Mouse (Mus musculus): ENCODE measurements around the gene Bcor. TPM values are rescaled to one million over a fixed set of nuclear protein-coding genes. Genes with fewer than 3 reads are reported as not detected.

The Bcor gene
- total RNA-seq, 2 experiments from 2014 or later, result 30.6 to 36.0 TPM

- no peak for ATAC-seq (replicated peaks; ENCODE audit: poor library complexity, severe bottlenecking)
These were observed 71.2 kb downstream of the Bcor start for GRCm38 (mm10) chrX:12089027-12089340.

- no peak for ATAC-seq (replicated peaks; ENCODE audit: poor library complexity, severe bottlenecking)
These were observed 71.7 kb downstream of the Bcor start for GRCm38 (mm10) chrX:12088301-12089026.

- ATAC-seq (replicated peaks; ENCODE audit: poor library complexity, severe bottlenecking), result 0 out of 2 replicates have a peak, but pooled peaks have one; percentile 10
These were observed 72.4 kb downstream of the Bcor start for GRCm38 (mm10) chrX:12087511-12088300.

- ATAC-seq (replicated peaks; ENCODE audit: poor library complexity, severe bottlenecking), result no peak
These were observed 73.3 kb downstream of the Bcor start for GRCm38 (mm10) chrX:12086674-12087510.

GRCm38 (mm10) chrX:12085949-12086348, 74.2 kb downstream of the Bcor start:
- no peak for ATAC-seq (replicated peaks; ENCODE audit: poor library complexity, severe bottlenecking)

- no peak for ATAC-seq (replicated peaks; ENCODE audit: poor library complexity, severe bottlenecking)
These were observed 74.9 kb downstream of the Bcor start for GRCm38 (mm10) chrX:12085290-12085689.

GRCm38 (mm10) chrX:12084698-12085097, 75.5 kb downstream of the Bcor start:
- ATAC-seq (replicated peaks; ENCODE audit: poor library complexity, severe bottlenecking), result no peak

- no peak for ATAC-seq (replicated peaks; ENCODE audit: poor library complexity, severe bottlenecking)
These were observed 76.5 kb downstream of the Bcor start for GRCm38 (mm10) chrX:12083631-12084030.

GRCm38 (mm10) chrX:12082736-12083135, 77.4 kb downstream of the Bcor start:
- ATAC-seq (replicated peaks; ENCODE audit: poor library complexity, severe bottlenecking), result no peak

GRCm38 (mm10) chrX:12082184-12082583, 78.0 kb downstream of the Bcor start:
- ATAC-seq (replicated peaks; ENCODE audit: poor library complexity, severe bottlenecking), result no peak

GRCm38 (mm10) chrX:12081741-12082155, 78.4 kb downstream of the Bcor start:
- no peak for ATAC-seq (replicated peaks; ENCODE audit: poor library complexity, severe bottlenecking)

GRCm38 (mm10) chrX:12080904-12081740, 79.0 kb downstream of the Bcor start:
- peak; percentile 46 for ATAC-seq (replicated peaks; ENCODE audit: poor library complexity, severe bottlenecking)

GRCm38 (mm10) chrX:12080095-12080903, 79.9 kb downstream of the Bcor start:
- peak; percentile 36 for ATAC-seq (replicated peaks; ENCODE audit: poor library complexity, severe bottlenecking)

- ATAC-seq (replicated peaks; ENCODE audit: poor library complexity, severe bottlenecking), result no peak
These were observed 80.7 kb downstream of the Bcor start for GRCm38 (mm10) chrX:12079309-12080094.

- ATAC-seq (replicated peaks; ENCODE audit: poor library complexity, severe bottlenecking), result no peak
These were observed 81.2 kb downstream of the Bcor start for GRCm38 (mm10) chrX:12079059-12079308.

- peak; percentile 50 for ATAC-seq (replicated peaks; ENCODE audit: poor library complexity, severe bottlenecking)
These were observed 81.7 kb downstream of the Bcor start for GRCm38 (mm10) chrX:12078195-12079058.

- ATAC-seq (replicated peaks; ENCODE audit: poor library complexity, severe bottlenecking), result no peak; the same call in 1 of the 2 replicates
These were observed 82.6 kb downstream of the Bcor start for GRCm38 (mm10) chrX:12077601-12077980.
